Mouse (Mus musculus) urinary bladder, postnatal 36 days (tissue): ENCODE measurements around the gene Bcat2.
A peak's percentile ranks its signal among the peaks of the same experiment; 100 is the strongest.

Source experiments
- DNase-seq, 2 experiments: peaks; one replicate each; pipeline ENCODE4 v3.0.0; 2022; ENCODE audit warnings: low spot score in 2 of 2, mixed read lengths in 1 of 2

Gene Bcat2

DNA sequence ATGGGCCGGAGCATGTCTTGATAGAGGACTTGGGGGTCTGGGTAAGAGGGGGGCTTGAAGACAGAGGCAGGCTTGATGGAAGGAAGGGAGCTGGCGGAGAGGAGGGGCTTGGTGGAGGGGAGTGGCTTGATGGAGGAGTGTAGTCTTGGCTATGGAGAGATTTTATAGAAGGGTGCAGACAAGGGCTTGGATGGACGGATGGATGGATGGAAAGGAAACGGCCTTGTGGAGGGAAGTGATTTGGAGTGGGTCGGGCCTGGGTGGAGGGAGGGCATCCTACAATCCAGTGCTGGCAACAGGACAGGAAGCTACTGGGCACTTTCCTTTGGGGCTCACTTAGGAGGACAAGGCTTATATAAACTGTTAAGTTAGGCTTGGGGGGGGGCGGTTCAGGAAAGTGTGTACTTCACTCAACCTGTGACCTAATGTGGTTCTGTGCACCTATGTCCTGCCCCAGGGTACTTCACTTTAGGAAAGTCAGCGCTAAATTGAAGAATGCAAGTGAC is 56.7 kb downstream of the Bcat2 start:
- DNase-seq: no peak

DNA sequence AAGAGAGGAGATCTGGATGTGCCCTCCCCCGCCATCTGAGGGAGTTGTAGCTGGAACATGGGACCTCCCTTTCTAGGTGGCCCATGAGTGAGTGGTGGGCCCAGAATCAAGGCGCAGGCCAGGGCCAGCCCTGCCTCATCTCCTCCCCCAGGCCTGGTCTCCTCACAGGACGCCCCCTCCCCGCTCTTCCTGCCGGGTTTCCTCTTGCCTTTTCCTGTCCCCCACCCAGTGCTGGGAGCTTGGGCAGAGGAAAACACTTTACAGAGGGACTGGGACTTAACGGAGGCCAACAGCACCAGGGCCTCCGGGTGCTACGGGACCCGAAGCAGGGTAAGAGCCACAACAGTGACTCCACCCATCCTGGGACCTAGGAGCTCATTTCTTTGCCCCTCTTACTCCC is 57.3 kb downstream of the Bcat2 start, which contains the start of gene Rasip1:
Gene Rasip1 (plus strand): TSS at position 228 of the 400 bp plus-strand sequence.
- no peak for DNase-seq

DNA sequence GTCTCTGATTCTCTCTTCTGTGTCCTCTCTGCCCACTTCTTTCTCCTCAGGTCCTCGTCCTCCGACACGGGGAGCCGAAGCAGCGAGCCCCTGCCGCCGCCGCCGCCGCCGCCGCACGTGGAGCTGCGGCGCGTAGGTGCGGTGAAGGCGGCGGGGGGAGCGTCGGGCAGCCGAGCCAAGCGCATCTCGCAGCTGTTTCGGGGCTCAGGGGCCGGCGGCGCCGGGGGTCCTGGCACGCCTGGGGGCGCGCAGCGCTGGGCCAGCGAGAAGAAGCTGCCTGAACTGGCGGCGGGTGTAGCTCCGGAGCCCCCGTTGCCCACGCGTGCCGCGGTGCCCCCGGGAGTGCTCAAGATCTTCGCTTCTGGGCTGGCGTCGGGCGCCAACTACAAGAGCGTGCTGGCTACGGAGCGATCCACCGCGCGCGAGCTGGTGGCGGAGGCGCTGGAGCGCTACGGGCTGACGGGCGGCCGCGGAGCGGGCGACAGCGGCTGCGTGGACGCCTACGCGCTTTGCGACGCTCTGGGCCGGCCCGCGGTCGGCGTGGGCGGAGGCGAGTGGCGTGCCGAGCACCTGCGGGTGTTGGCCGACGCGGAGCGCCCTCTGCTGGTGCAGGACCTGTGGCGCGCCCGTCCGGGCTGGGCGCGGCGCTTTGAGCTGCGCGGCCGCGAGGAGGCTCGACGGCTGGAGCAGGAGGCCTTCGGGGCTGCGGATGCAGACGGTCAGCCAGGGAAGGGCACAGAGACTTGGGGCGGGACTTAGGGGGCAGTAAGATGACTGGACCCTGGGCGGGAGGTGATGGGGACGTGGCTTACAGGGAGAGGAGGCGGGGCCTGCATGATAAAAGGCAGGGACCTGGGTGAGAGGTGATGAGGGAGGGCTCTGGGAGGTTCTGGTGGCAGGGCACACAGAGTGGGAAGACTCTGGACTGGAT is 58.7 kb downstream of the Bcat2 start:
- DNase-seq: peak; percentile 85 to 88

DNA sequence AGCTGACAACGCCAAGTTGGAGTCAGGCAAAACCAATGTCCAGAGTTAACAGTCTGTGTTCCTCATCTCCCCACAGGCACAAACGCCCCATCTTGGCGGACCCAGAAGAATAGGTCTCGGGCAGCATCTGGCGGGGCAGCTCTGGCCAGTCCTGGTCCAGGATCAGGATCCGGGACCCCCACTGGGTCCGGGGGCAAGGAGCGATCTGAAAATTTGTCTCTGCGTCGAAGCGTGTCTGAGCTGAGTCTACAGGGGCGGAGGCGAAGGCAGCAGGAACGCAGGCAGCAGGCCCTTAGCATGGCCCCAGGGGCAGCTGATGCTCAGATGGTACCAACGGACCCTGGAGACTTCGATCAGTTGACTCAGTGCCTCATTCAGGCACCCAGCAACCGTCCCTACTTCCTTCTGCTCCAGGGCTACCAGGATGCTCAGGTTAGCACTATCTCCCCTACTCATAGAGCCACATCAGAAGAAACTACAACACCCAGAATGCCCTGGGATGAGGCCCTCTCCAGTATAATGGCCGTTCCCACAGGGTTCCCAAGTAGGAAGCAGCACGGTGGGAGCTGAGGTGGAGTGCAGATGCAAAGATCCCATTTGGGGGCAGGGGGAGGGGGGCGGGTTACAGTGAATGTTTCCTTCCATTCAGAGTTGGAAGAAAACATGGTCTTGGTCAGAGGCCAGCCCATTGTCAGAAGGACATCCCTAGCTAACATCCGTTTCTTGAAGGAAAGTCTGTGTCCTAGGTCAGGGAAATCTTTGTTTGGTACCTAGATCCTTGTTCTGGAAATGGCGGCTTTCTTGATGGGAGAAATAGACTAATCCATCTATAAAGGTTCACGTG is 60.3 kb downstream of the Bcat2 start:
- DNase-seq: no peak

DNA sequence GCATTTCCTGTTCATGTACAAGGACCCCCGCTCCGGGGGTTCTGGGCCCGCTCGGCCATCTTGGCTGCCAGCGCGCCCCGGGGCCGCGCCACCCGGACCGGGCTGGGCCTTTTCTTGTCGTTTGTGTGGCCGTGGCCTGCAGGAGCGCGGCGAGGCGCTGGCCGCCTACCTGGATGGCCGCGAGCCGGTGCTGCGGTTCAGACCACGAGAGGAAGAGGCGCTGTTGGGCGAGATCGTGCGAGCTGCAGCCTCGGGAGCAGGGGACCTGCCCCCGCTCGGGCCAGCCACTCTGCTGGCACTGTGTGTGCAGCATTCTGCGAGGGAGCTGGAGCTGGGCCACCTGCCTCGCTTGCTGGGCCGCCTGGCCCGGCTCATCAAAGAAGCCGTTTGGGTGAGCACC is 62.5 kb downstream of the Bcat2 start:
- DNase-seq: no peak

DNA sequence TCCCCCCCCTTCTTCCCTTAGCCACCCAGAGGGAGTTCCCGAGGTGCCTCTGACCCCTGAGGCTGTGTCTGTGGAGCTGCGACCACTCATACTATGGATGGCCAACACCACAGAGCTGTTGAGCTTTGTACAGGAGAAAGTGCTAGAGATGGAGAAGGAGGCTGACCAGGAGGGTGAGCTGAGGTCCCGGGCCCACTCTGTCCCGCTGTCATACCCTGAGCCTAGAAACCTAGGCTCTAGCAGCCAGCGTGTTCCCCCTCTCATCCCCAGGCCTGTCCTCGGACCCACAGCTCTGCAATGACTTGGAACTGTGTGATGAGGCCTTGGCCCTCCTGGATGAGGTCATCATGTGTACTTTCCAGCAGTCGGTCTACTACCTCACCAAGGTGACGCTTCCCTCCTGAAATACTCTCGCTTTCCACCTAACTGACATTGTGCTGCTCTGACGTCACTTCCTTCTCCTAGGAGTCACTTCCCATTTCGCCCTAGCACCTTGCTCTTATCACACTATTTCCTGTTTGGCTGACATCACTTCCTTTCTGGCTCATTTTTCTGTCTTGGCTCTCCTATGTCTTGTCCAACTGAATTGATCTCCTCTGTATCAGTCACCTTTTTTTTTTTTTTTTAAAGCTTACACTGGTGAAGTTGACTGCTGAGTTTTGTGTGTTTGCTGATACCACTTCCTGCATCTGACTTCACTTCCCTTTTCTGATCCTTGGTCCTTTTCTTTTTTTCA is 65.2 kb downstream of the Bcat2 start:
- no peak for DNase-seq

DNA sequence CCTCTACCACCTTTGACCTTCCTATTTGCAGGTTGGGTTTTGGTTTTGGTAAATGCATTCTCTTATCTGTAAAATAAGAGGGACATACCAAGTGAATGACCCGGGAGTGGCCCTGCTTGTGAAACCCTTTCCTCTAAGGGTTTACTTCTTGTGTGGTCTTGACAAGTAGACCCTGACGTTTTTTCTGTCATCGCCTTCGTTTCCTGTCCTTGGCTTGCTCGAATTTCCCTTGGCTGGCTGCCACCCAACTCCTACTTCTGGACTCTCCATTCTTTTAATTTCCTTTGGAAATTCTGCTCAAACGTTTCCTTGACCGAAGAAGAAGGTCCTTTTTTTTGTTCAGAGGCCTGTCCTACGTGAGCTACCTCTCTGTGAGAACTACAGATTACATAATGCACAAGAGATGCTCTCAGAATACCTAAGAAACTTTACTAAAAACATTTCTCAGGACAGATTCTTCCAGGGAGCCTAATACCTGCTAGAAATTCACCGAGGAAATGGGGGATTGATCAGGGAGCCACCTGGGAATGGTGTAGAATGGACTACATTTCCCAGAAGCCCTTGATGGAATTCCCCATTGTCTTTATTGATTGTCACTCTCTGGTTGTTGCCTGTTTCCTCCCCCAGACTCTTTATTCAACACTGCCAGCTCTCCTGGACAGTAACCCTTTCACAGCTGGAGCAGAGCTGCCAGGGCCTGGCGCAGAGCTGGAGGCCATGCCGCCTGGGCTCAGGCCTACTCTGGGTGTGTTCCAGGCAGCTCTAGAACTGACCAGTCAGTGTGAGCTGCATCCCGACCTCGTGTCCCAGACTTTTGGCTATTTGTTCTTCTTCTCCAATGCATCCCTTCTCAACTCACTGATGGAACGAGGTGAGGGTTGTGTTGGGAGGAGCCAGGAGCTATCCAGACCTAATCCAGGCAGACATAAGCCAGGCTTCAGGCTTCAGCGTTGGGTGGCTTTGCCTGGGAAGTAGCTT is 66.0 kb downstream of the Bcat2 start:
- no peak for DNase-seq

DNA sequence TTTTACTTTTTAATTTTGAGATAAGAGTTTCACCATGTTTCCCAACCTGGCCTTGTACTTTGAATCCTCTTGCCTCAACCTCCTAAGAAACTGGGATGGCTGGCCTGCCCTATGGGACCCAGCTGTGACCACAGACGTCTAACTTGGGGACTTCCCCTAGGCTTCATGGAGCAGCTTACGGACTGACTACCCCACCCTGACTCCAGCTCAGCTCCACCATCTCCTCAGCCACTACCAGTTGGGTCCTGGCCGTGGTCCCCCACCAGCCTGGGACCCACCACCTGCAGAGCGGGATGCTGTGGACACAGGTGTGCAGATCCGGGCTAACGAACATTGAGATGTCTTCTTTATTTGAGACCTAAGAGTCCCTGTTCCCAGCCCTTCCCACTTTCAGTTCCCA is 67.8 kb downstream of the Bcat2 start:
- no peak for DNase-seq

DNA sequence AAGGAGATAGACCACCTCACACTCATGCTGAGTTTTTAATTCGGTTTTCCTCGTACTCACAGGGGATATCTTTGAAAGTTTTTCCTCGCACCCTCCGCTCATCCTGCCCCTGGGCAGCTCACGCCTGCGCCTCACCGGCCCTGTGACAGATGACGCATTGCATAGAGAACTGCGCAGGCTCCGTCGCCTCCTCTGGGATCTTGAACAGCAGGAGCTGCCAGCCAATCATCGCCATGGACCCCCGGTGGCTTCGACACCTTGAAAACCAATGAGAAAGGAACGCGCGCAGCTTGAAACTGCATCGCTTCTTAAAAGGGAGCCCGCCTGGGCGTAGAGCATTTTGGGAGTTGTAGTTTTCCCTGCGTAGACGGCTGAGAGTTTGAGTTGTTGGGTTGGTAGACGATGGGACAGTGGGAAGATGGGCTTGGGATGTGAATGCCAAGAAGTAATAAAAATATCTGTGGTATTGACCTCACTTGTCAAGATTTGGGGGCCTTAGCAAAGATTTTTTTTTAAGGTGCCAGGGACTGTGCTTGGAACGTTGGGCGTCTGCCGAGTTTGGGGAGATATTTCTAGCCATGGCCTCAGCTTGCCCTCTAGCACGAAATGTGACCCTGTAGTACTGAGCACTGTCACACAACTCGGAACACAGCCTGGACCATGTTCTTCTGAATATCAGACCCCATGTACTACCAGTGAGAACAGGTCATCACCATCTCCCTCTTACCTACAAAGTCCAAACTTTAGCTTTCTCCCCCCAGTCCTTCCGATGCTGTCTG is 68.9 kb downstream of the Bcat2 start:
- peak; percentile 79 to 92 for DNase-seq
